Mouse (Mus musculus): Measurements from ENCODE around the gene Gca.

DNA sequence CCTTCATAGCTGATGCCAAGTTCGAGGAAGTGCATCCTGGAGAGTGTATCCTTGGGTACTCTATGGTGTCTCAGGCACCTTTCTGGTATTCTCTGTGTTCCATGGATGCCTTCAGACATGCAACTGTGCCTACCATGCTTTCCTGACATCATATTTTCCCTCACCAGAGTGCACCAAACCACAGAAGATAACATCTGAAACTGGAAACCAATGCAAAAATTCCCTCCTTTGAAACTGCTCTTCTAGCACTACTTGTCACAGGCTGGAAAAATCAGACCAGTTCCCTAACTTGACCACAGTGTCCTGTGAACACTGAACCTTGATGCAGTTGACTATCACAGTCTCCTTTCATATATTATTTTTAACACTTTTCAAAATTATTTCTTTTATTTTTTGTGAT is 45.5 kb downstream of the Gca start:
- TF ChIP-seq CTCF (IDR thresholded peaks at IDR 0.05; ENCODE audit: low read depth) (no peak), EP300 (optimal IDR thresholded peaks at IDR 0.05) (no peak)

Data from stomach, postnatal 0 days (tissue).